Mouse (Mus musculus) C2C12 (cell line): ENCODE results near the gene Mef2c.

Source experiments
- CEBPB ChIP-seq: IDR thresholded peaks from one replicate; pipeline ENCODE4 v1.6.1; 2011; ENCODE audit warnings: low read depth, mild to moderate bottlenecking, control low read depth, moderate library complexity
- CTCF ChIP-seq: IDR thresholded peaks from one replicate; pipeline ENCODE4 v1.5.1; 2011; ENCODE audit not compliant: control insufficient read depth, insufficient read depth, insufficient read length
- FOSL1 ChIP-seq: IDR thresholded peaks from one replicate; pipeline ENCODE4 v1.8.0; 2011; ENCODE audit warnings: mild to moderate bottlenecking, low read length; ENCODE audit not compliant: poor library complexity, insufficient read depth, severe bottlenecking
- MYOG ChIP-seq: IDR thresholded peaks from one replicate; pipeline ENCODE4 v1.6.1; 2011; ENCODE audit not compliant: control insufficient read depth, insufficient read length; ENCODE audit errors: extremely low read depth
- USF1 ChIP-seq: IDR thresholded peaks from one replicate; pipeline ENCODE4 v1.6.1; 2011; ENCODE audit warnings: low read depth, mild to moderate bottlenecking, control low read depth, moderate library complexity

DNA sequence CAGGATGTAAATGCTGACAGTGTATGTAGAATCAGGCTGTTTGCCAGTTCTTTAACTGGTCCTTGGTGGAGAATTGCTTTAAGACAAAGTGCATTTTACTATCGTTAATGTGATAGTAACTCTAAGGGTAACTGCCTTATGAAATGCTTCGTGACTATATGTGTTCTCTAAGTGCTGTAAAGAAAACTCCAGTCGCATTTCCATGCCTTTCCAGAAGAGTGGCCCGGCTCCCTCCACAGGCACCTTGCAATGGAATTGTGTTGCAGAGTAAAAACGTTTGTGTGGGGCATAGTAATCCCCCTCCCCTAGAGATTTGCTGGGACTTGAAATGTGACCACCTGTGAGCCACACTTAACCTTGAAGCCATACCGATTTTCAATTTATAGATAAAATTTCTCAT is 22.2 kb downstream of the Mef2c start:
- TF ChIP-seq CTCF (no peak), USF1 (no peak), FOSL1 (no peak), CEBPB (no peak), MYOG (no peak)
